Mouse (Mus musculus): Measurements from ENCODE around the gene Arx. TPM values are rescaled to one million over a fixed set of nuclear protein-coding genes. Genes with fewer than 3 reads are reported as not detected.

Arx gene
- total RNA-seq (2021) = 10 to 100 TPM; 21.1 to 22.5 TPM
- long read RNA-seq, experiment 1, transcript Arx-201 (5 exons, 2,881 nt) = major isoform, 12 of 27 reads
- long read RNA-seq, experiment 1, partial matches to known transcripts = 11 of 27 reads
- long read RNA-seq, experiment 1, other reads (novel, unspliced or antisense) = 3 of 27 reads
- long read RNA-seq, experiment 2, transcript Arx-201 (5 exons, 2,881 nt) = major isoform, 9 of 21 reads
- long read RNA-seq, experiment 2, partial matches to known transcripts = 8 of 21 reads
- long read RNA-seq, experiment 2, other reads (novel, unspliced or antisense) = 3 of 21 reads

- peak; percentile 41 to 53 for DNase-seq (ENCODE audit: low spot score in 2 of 2)
These were observed at the start of gene Arx for GRCm38 (mm10) chrX:93286291-93286893. Arx (plus strand) TSS chrX:93286445.

- DNase-seq (ENCODE audit: low spot score in 2 of 2) = no peak
These were observed 34.9 kb upstream of the Arx start for GRCm38 (mm10) chrX:93251329-93251728.

- DNase-seq (ENCODE audit: low spot score in 2 of 2) = no peak
These were observed 10.6 kb upstream of the Arx start for GRCm38 (mm10) chrX:93275689-93276088.

GRCm38 (mm10) chrX:93279940-93280339 is 6.3 kb upstream of the Arx start:
- no peak for DNase-seq (ENCODE audit: low spot score in 2 of 2)

- peak in 1 of 2 experiments; percentile 46 for DNase-seq (ENCODE audit: low spot score in 2 of 2)
These were observed 5.1 kb upstream of the Arx start for GRCm38 (mm10) chrX:93281028-93281723.

GRCm38 (mm10) chrX:93281756-93282155 is 4.5 kb upstream of the Arx start:
- DNase-seq (ENCODE audit: low spot score in 2 of 2) = no peak

- no peak for DNase-seq (ENCODE audit: low spot score in 2 of 2)
These were observed 1.2 kb upstream of the Arx start for GRCm38 (mm10) chrX:93285091-93285490.

GRCm38 (mm10) chrX:93288339-93288738 is 2.1 kb downstream of the Arx start:
- no peak for DNase-seq (ENCODE audit: low spot score in 2 of 2)

GRCm38 (mm10) chrX:93289076-93289475 is 2.8 kb downstream of the Arx start:
- no peak for DNase-seq (ENCODE audit: low spot score in 2 of 2)

- DNase-seq (ENCODE audit: low spot score in 2 of 2) = no peak
These were observed 3.7 kb downstream of the Arx start for GRCm38 (mm10) chrX:93289851-93290380.

- DNase-seq (ENCODE audit: low spot score in 2 of 2) = no peak
These were observed 5.8 kb downstream of the Arx start for GRCm38 (mm10) chrX:93292031-93292430.

- DNase-seq (ENCODE audit: low spot score in 2 of 2) = no peak
These were observed 8.7 kb downstream of the Arx start for GRCm38 (mm10) chrX:93294736-93295490.

- no peak for DNase-seq (ENCODE audit: low spot score in 2 of 2)
These were observed 9.6 kb downstream of the Arx start for GRCm38 (mm10) chrX:93295819-93296218.

- DNase-seq (ENCODE audit: low spot score in 2 of 2) = no peak
These were observed 10.8 kb downstream of the Arx start for GRCm38 (mm10) chrX:93297001-93297441.

GRCm38 (mm10) chrX:93299046-93299626 is 12.9 kb downstream of the Arx start:
- DNase-seq (ENCODE audit: low spot score in 2 of 2) = no peak

- DNase-seq (ENCODE audit: low spot score in 2 of 2) = no peak
These were observed 13.5 kb downstream of the Arx start for GRCm38 (mm10) chrX:93299771-93300170.

- DNase-seq (ENCODE audit: low spot score in 2 of 2) = no peak
These were observed 14.1 kb downstream of the Arx start for GRCm38 (mm10) chrX:93300183-93300815.

GRCm38 (mm10) chrX:93301798-93302197 is 15.6 kb downstream of the Arx start:
- DNase-seq (ENCODE audit: low spot score in 2 of 2) = no peak

- DNase-seq (ENCODE audit: low spot score in 2 of 2) = no peak
These were observed 19.5 kb downstream of the Arx start for GRCm38 (mm10) chrX:93305780-93306179.

GRCm38 (mm10) chrX:93317577-93317976 is 31.3 kb downstream of the Arx start:
- no peak for DNase-seq (ENCODE audit: low spot score in 2 of 2)
